Mouse (Mus musculus) heart, embryonic 14.5 days (tissue): ENCODE results near the gene Actr5. TPM values are rescaled to one million over a fixed set of nuclear protein-coding genes. Genes with fewer than 3 reads are reported as not detected.

Experiments used
- ATAC-seq: fragments of 200-750 bp; cut with Nextera tagmentation; 2 replicates; pipeline ENCODE4 v1.8.0; 2017; ENCODE audit warnings: low read depth, moderate TSS enrichment; ENCODE audit not compliant: insufficient number of reproducible peaks, insufficient read depth, low FRiP score
- H3K27ac ChIP-seq, 2 experiments: fragments of 200-500 bp in 1 of 2; fragments of 300-500 bp in 1 of 2; sonication (generic) in 1 of 2; replicated peaks in 1 of 2; 2 replicates each; pipeline ENCODE4 v1.5.1; 2012 to 2014; ENCODE audit warnings: low read depth in 2 of 2, low read length in 2 of 2, control low read depth in 1 of 2, mild to moderate bottlenecking in 1 of 2, mixed read lengths in 1 of 2; ENCODE audit not compliant: control insufficient read depth in 1 of 2, insufficient read depth in 1 of 2
- H3K27me3 ChIP-seq: fragments of 300-500 bp; sonication (generic); 2 replicates; pipeline ENCODE4 v1.6.1; 2014; ENCODE audit warnings: mild to moderate bottlenecking, low read length, control low read depth; ENCODE audit not compliant: control insufficient read depth, insufficient read depth
- H3K36me3 ChIP-seq: fragments of 300-500 bp; sonication (generic); 2 replicates; pipeline ENCODE4 v1.6.1; 2014; ENCODE audit warnings: mild to moderate bottlenecking, control low read depth, low read length, mixed read lengths; ENCODE audit not compliant: control insufficient read depth, insufficient read depth
- H3K4me1 ChIP-seq, 2 experiments: fragments of 200-500 bp in 1 of 2; fragments of 300-500 bp in 1 of 2; sonication (generic) in 1 of 2; 2 replicates each; pipeline ENCODE4 v1.6.1; 2012 to 2014; ENCODE audit warnings: low read length in 2 of 2, control low read depth in 1 of 2, mixed read lengths in 1 of 2; ENCODE audit not compliant: control insufficient read depth in 2 of 2, insufficient read depth in 2 of 2
- H3K4me2 ChIP-seq: fragments of 300-500 bp; sonication (generic); 2 replicates; pipeline ENCODE4 v1.6.1; 2014; ENCODE audit warnings: mild to moderate bottlenecking, low read length
- H3K4me3 ChIP-seq, 2 experiments: fragments of 200-500 bp in 1 of 2; fragments of 300-500 bp in 1 of 2; sonication (generic) in 1 of 2; 2 replicates each; pipeline ENCODE4 v1.5.1; 2012 to 2014; ENCODE audit warnings: low read length in 2 of 2, mild to moderate bottlenecking in 2 of 2, control low read depth in 1 of 2, low read depth in 1 of 2, moderate library complexity in 1 of 2; ENCODE audit not compliant: control insufficient read depth in 1 of 2, insufficient read depth in 1 of 2
- H3K9ac ChIP-seq: fragments of 300-500 bp; sonication (generic); 2 replicates; pipeline ENCODE4 v1.6.1; 2014; ENCODE audit warnings: mild to moderate bottlenecking, low read length
- H3K9me3 ChIP-seq: fragments of 300-500 bp; sonication (generic); 2 replicates; pipeline ENCODE4 v1.6.1; 2016; ENCODE audit warnings: low read length, control low read depth; ENCODE audit not compliant: control insufficient read depth
- WGBS: fragments of 180-500 bp; shearing (Covaris S2); extraction: QIAGEN DNeasy Blood & Tissue Kit; methylation state at CpG from one replicate; pipeline ENCODE4 v1.1.7; 2014; 5-methylcytosine and 5-hydroxymethylcytosine counted together
- polyA plus RNA-seq: library from polyadenylated mRNA; unstranded; fragments of >200 nt; fragmentation: Nextera tagmentation; extraction: Ambion mirVana; gene quantifications from 2 replicates; pipeline ENCODE4 v1.2.1, GENCODE M21; 2014

The Actr5 gene
- polyA plus RNA-seq, 1 experiment from 2014 or later = 8.6 TPM

- no peak for ATAC-seq
- H3K4me2 ChIP-seq = peak within 1 kb of the TSS; percentile 36
- under 1% methylated on average over 69 of the region's 77 CpGs for WGBS
Observed at GRCm38 (mm10) chr2:158610488-158611325, 14.0 kb upstream of the Actr5 start, which contains the start of gene Slc32a1. Slc32a1 (plus strand) TSS chr2:158610767.

GRCm38 (mm10) chr2:158611326-158611719 is 13.4 kb upstream of the Actr5 start:
- 0 out of 2 replicates have a peak overlapping the region, but pooled peaks have one; percentile 36 for H3K4me2 ChIP-seq
- peaks cover 99% of the 10 kb centered on the region for H3K27me3 ChIP-seq
- H3K4me1 ChIP-seq = peaks cover 0 to 12% of the 10 kb centered on the region in 2 experiments; a peak in 2 of 4 replicates
- H3K27ac ChIP-seq = no peak overlapping the region
- H3K36me3 ChIP-seq = no peaks in the 10 kb centered on the region
- ATAC-seq = no peak
- 2% methylated on average over 30 of the region's 30 CpGs for WGBS
- no peaks in the 10 kb centered on the region for H3K9me3 ChIP-seq
- H3K4me3 ChIP-seq = no peak overlapping the region
- no peak overlapping the region for H3K9ac ChIP-seq

More at GRCm38 (mm10) chr2:158610488-158611325, 14.0 kb upstream of the Actr5 start, which contains the start of gene Slc32a1:
- Histone ChIP-seq H3K4me3 (peak within 1 kb of the TSS in 1 of 2 experiments; percentile 24; a peak in 2 of 4 replicates), H3K27me3 (peaks cover 98% of the 10 kb centered on the region), H3K27ac (no peak within 1 kb of the TSS), H3K4me1 (peaks cover 0 to 12% of the 10 kb centered on the region in 2 experiments; a peak in 2 of 4 replicates), H3K9ac (no peak within 1 kb of the TSS), H3K36me3 (no peaks in the 10 kb centered on the region), H3K9me3 (no peaks in the 10 kb centered on the region)

GRCm38 (mm10) chr2:158611726-158612670 is 12.7 kb upstream of the Actr5 start:
- Histone ChIP-seq H3K9ac (no peak overlapping the region), H3K36me3 (no peaks in the 10 kb centered on the region), H3K27me3 (peaks cover 99% of the 10 kb centered on the region), H3K4me2 (no peak overlapping the region), H3K27ac (no peak overlapping the region), H3K4me1 (peaks cover 0 to 12% of the 10 kb centered on the region in 2 experiments; a peak in 2 of 4 replicates), H3K4me3 (no peak overlapping the region), H3K9me3 (no peaks in the 10 kb centered on the region)
- WGBS = 5% methylated on average over 30 of the region's 30 CpGs
- ATAC-seq = no peak

- WGBS = 10% methylated on average over 10 of the region's 10 CpGs
- peaks cover 99% of the 10 kb centered on the region for H3K27me3 ChIP-seq
- no peak overlapping the region for H3K4me3 ChIP-seq
- H3K4me1 ChIP-seq = peaks cover 0 to 12% of the 10 kb centered on the region in 2 experiments; a peak in 2 of 4 replicates
- no peak overlapping the region for H3K4me2 ChIP-seq
- no peak overlapping the region for H3K9ac ChIP-seq
- no peaks in the 10 kb centered on the region for H3K9me3 ChIP-seq
- H3K36me3 ChIP-seq = no peaks in the 10 kb centered on the region
- no peak for ATAC-seq
- H3K27ac ChIP-seq = no peak overlapping the region
Observed at GRCm38 (mm10) chr2:158612671-158613250, 11.9 kb upstream of the Actr5 start.

GRCm38 (mm10) chr2:158613541-158614417 is 10.9 kb upstream of the Actr5 start:
- WGBS = 4% methylated on average over 53 of the region's 53 CpGs
- peaks cover 99% of the 10 kb centered on the region for H3K27me3 ChIP-seq
- no peak overlapping the region for H3K4me2 ChIP-seq
- peaks cover 0 to 12% of the 10 kb centered on the region in 2 experiments; a peak in 2 of 4 replicates for H3K4me1 ChIP-seq
- H3K9ac ChIP-seq = no peak overlapping the region
- no peaks in the 10 kb centered on the region for H3K9me3 ChIP-seq
- no peaks in the 10 kb centered on the region for H3K36me3 ChIP-seq
- no peak overlapping the region for H3K27ac ChIP-seq
- no peak for ATAC-seq
- H3K4me3 ChIP-seq = no peak overlapping the region

- H3K9me3 ChIP-seq = no peaks in the 10 kb centered on the region
- H3K36me3 ChIP-seq = no peaks in the 10 kb centered on the region
- H3K4me2 ChIP-seq = peak overlapping the region; percentile 38
- no peak overlapping the region for H3K27ac ChIP-seq
- no peak overlapping the region for H3K9ac ChIP-seq
- peaks cover 99% of the 10 kb centered on the region for H3K27me3 ChIP-seq
- no peak for ATAC-seq
- peak overlapping the region in 1 of 2 experiments; percentile 14; a peak in 2 of 4 replicates for H3K4me3 ChIP-seq
- peaks cover 0 to 12% of the 10 kb centered on the region in 2 experiments; a peak in 2 of 4 replicates for H3K4me1 ChIP-seq
- 3% methylated on average over 47 of the region's 47 CpGs for WGBS
Observed at GRCm38 (mm10) chr2:158614418-158614955, 10.2 kb upstream of the Actr5 start.
